Mouse (Mus musculus) small intestine, adult 2 months (tissue): ENCODE data around the gene Mthfr.

Source experiments
- CTCF ChIP-seq: fragments of 200-500 bp; IDR thresholded peaks from 2 replicates; pipeline ENCODE4 v1.5.1; 2012; ENCODE audit warnings: low read depth, mild to moderate bottlenecking, control low read depth, inconsistent platforms, low read length, moderate library complexity, mixed read lengths; ENCODE audit not compliant: insufficient replicate concordance, insufficient read length; ENCODE audit errors: extremely low read depth
- POLR2A ChIP-seq: fragments of 200-500 bp; IDR thresholded peaks from 2 replicates; pipeline ENCODE4 v1.6.1; 2012; ENCODE audit warnings: low read depth, mild to moderate bottlenecking, control low read depth, inconsistent platforms, low read length, moderate library complexity

- TF ChIP-seq CTCF = no peak
- TF ChIP-seq POLR2A = no peak
Measured at GRCm38 (mm10) chr4:148058218-148058819, 19.4 kb downstream of the Mthfr start.
